Mouse (Mus musculus) c-Kit-positive CD71-positive TER-119-positive erythroid progenitor cells, embryonic 14.5 days (primary cell): ENCODE measurements at regions not wholly inside any gene's neighbourhood (a gene's known extent, or its start where the extent isn't known, plus 50 kb on each side); places are given as distances from the start of the nearest gene placed in this dataset.
"Not testable (repeated sequence)": the region's sequence is repeated elsewhere in the genome, so short reads cannot be mapped to it uniquely, and the experiment has no call there.

ENCODE experiments used
- DNase-seq: peaks from one replicate; pipeline ENCODE4 v3.0.0-alpha.2; 2013; ENCODE audit warnings: low spot score

GRCm38 (mm10) chr14:59075845-59076745 lies 66.6 kb downstream of the 1700129C05Rik start:
- no peak for DNase-seq

GRCm38 (mm10) chr14:59072323-59073039 lies 70.2 kb downstream of the 1700129C05Rik start:
- no peak for DNase-seq

GRCm38 (mm10) chr14:59070056-59070455 lies 72.6 kb downstream of the 1700129C05Rik start:
- DNase-seq = no peak

GRCm38 (mm10) chr14:59066456-59067220 lies 76.1 kb downstream of the 1700129C05Rik start:
- DNase-seq = no peak

GRCm38 (mm10) chr14:59063221-59063620 lies 79.5 kb downstream of the 1700129C05Rik start:
- DNase-seq = no peak

GRCm38 (mm10) chr14:59056832-59057231 lies 85.9 kb downstream of the 1700129C05Rik start:
- DNase-seq = no peak

- no peak for DNase-seq
Observed at GRCm38 (mm10) chr14:59055283-59055682, 87.4 kb downstream of the 1700129C05Rik start.

- DNase-seq = no peak
Observed at GRCm38 (mm10) chr14:59052421-59052820, 90.3 kb downstream of the 1700129C05Rik start.

GRCm38 (mm10) chr14:59051478-59051879 lies 91.2 kb downstream of the 1700129C05Rik start:
- no peak for DNase-seq

GRCm38 (mm10) chr14:59045687-59046086 lies 97.0 kb downstream of the 1700129C05Rik start:
- no peak for DNase-seq

- no peak for DNase-seq
Observed at GRCm38 (mm10) chr14:59045235-59045634, 97.5 kb downstream of the 1700129C05Rik start.

- DNase-seq = no peak
Observed at GRCm38 (mm10) chr14:59042152-59042551, 100.5 kb downstream of the 1700129C05Rik start.

- DNase-seq = not testable (repeated sequence)
Observed at GRCm38 (mm10) chr14:59025757-59026156, 116.9 kb downstream of the 1700129C05Rik start.

GRCm38 (mm10) chr14:59009534-59009933 lies 133.2 kb downstream of the 1700129C05Rik start:
- DNase-seq = no peak

- no peak for DNase-seq
Observed at GRCm38 (mm10) chr14:58999106-58999778, 143.5 kb downstream of the 1700129C05Rik start.

- DNase-seq = no peak
Observed at GRCm38 (mm10) chr14:58994994-58995393, 147.7 kb downstream of the 1700129C05Rik start.

- no peak for DNase-seq
Observed at GRCm38 (mm10) chr14:58989644-58990217, 153.0 kb downstream of the 1700129C05Rik start.

- no peak for DNase-seq
Observed at GRCm38 (mm10) chr14:58987688-58988087, 155.0 kb downstream of the 1700129C05Rik start.

GRCm38 (mm10) chr14:58985838-58986237 lies 156.9 kb downstream of the 1700129C05Rik start:
- DNase-seq = no peak

- no peak for DNase-seq
Observed at GRCm38 (mm10) chr14:58976791-58977190, 165.9 kb downstream of the 1700129C05Rik start.

- DNase-seq = no peak
Observed at GRCm38 (mm10) chr14:58969248-58969647, 173.4 kb downstream of the 1700129C05Rik start.
